Mouse (Mus musculus) lung, postnatal 25 days (tissue): ENCODE results near the gene Akap13.
"Not testable (repeated sequence)": the region's sequence is repeated elsewhere in the genome, so short reads cannot be mapped to it uniquely, and the experiment has no call there.

ENCODE experiments used
- DNase-seq: peaks from one replicate; pipeline ENCODE4 v3.0.0; 2022; ENCODE audit warnings: low spot score

The Akap13 gene

GRCm38 (mm10) chr7:75760661-75761319, 305.5 kb downstream of the Akap13 start:
- DNase-seq = not testable (repeated sequence)

- not testable (repeated sequence) for DNase-seq
Measured at GRCm38 (mm10) chr7:75762225-75762624, 306.9 kb downstream of the Akap13 start.

GRCm38 (mm10) chr7:75767080-75767769, 311.9 kb downstream of the Akap13 start:
- DNase-seq = not testable (repeated sequence)

- DNase-seq = no peak
Measured at GRCm38 (mm10) chr7:75768169-75768568, 312.8 kb downstream of the Akap13 start.

GRCm38 (mm10) chr7:75769909-75770308, 314.6 kb downstream of the Akap13 start:
- no peak for DNase-seq

GRCm38 (mm10) chr7:75774095-75775078, 319.1 kb downstream of the Akap13 start:
- DNase-seq = not testable (repeated sequence)

- DNase-seq = no peak
Measured at GRCm38 (mm10) chr7:75778053-75778452, 322.7 kb downstream of the Akap13 start.

GRCm38 (mm10) chr7:75780812-75781211, 325.5 kb downstream of the Akap13 start:
- no peak for DNase-seq

GRCm38 (mm10) chr7:75781298-75781947, 326.1 kb downstream of the Akap13 start:
- no peak for DNase-seq

- DNase-seq = peak; percentile 95
Measured at GRCm38 (mm10) chr7:75781948-75782722, 326.8 kb downstream of the Akap13 start.

GRCm38 (mm10) chr7:75782723-75783011, 327.3 kb downstream of the Akap13 start:
- DNase-seq = no peak

- DNase-seq = no peak
Measured at GRCm38 (mm10) chr7:75785388-75786328, 330.3 kb downstream of the Akap13 start.

GRCm38 (mm10) chr7:75786812-75787211, 331.5 kb downstream of the Akap13 start:
- DNase-seq = no peak

GRCm38 (mm10) chr7:75787371-75787770, 332.0 kb downstream of the Akap13 start:
- DNase-seq = no peak

- not testable (repeated sequence) for DNase-seq
Measured at GRCm38 (mm10) chr7:75788069-75788800, 332.9 kb downstream of the Akap13 start.

GRCm38 (mm10) chr7:75788801-75789135, 333.4 kb downstream of the Akap13 start:
- not testable (repeated sequence) for DNase-seq

- no peak for DNase-seq
Measured at GRCm38 (mm10) chr7:75789746-75790145, 334.4 kb downstream of the Akap13 start.

GRCm38 (mm10) chr7:75791092-75791837, 335.9 kb downstream of the Akap13 start:
- DNase-seq = not testable (repeated sequence)

- no peak for DNase-seq
Measured at GRCm38 (mm10) chr7:75793091-75793490, 337.8 kb downstream of the Akap13 start.
